Mouse (Mus musculus) Muller cell, postnatal 12 days (primary cell): Measurements from ENCODE around the gene Elmo1.

Source experiments
- DNase-seq: peaks from one replicate; pipeline ENCODE4 v3.0.0-alpha.2; 2015; ENCODE audit errors: inconsistent ontology term

Elmo1 gene

GRCm38 (mm10) chr13:20521492-20521891 is 431.1 kb downstream of the Elmo1 start:
- no peak for DNase-seq

GRCm38 (mm10) chr13:20523671-20524070 is 433.3 kb downstream of the Elmo1 start:
- DNase-seq: no peak

DNA sequence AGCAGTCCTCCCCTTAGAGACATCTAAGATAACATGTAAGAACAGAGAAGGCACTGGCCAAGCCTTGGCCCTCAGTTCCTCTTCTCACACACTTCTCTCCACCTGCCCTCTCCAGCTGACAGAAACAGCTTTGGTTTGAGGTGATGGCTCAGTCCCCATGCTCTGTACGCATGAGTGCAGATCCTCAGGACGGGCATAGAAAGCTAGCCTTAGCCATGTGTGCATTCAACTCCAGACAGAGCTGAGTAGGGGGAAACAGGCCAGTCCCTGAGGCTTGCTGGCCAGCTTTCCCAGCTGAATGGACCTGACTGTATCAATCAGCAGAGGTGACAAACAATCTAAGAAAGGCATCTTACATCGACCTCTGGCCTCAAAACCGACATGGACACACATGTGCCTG is 435.4 kb downstream of the Elmo1 start:
- no peak for DNase-seq

DNA sequence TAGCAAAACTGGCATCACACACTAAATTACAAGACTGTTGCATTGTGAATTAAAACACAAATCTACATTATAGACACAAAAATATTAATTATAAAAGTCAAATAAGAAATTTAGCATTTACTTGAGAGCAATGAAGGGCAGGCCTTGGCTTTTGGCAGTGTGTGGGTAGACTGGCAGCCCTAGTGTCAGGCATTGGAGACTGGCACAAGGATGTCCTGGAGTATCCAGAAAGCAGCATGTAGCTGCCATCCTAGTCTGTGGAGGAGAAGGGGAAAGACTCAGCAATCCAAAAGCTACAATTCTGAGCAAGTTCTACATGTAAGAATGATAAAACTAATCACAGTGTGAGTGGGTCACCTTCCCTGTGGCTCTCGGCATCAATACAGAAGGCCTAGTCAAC is 446.7 kb downstream of the Elmo1 start:
- no peak for DNase-seq

DNA sequence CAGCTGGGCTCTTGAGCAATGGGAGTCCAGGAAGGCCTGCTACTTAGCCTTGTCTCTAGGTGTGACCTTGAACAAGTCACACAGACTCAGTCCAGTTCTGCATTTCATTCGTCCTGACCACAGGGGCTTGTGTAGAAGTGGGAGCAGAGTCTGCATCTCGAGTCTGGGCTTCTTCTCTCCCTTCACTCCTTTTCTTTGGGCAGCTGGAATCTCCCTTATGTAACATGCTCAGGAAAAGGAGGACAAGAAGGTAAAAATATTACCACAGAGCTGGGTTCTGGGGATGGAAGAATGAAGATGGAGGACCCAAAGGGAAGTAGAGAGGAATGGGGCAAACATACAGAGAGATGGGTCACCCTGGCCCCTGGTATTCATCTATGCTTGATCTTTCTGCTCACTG is 447.1 kb downstream of the Elmo1 start:
- DNase-seq: no peak

DNA sequence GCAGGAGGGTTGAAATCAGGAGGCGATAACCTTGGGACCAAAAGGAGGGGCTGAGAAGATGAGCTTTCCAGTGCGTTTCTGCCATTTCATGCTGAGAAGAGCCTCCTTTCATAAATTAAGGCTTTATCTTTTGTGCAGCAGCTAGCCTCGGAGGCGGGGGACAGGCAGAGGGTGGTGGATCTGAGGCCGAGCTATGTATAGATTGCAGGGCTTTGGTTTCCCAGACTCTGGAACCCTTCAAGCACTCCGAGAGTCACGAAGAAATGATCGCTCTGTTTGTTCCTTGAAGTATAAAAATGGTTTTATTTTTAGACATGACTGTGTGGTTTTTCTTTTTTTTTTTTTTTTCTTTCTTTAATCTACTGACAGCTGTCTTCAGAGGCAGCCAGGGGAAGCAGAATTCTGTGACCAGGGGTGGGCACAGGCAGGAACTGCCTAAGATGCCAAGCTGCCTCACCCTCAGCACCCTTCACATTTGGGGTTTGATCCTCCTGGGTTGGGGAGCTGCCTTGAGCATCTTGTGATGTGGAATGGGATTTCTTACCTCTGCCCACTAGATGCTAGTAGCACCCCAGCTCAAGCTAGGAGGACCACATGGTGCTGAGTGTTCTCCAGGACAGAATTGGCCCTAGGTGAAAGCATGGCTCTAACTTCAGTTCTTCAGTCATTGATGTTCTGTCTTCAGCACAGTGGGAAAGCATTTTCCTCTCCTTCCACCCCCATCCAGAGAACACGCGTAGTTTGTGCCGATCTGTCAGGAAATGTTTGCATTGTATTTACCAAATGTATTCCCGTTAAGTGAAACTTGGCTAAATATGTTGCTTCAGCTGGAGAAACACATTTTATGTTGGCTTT is 448.0 kb downstream of the Elmo1 start:
- DNase-seq: no peak

GRCm38 (mm10) chr13:20539631-20540030 is 449.2 kb downstream of the Elmo1 start:
- no peak for DNase-seq

DNA sequence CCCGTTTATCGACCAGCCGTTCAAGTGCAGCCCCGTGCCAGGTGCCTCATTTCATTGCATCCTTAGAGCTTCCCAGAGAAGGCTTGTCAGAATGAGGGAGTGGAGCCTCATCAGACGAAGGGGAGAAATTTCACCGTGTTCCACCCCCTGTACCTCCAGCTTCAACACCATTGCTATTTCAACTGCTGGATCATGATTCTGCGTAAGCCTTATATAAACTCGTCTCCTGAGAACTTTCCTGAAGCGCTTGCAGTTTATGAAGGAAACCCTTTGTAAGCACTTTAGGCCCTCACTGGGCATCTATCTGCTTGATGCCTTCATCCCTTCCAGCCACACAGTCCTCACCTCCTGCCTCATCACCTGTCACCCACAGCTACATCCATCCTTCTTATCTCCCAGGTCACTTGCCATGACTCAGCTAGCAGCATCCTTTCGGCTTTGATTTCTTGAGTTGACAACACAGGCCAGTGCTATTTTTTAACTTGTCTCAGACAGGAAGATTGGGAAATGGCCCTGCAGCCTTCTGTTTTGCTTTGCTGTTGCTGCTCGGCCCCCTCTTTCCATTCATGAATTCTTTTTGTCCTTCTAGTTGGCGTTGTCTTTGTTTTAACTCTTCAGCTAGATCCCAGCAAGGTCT is 456.3 kb downstream of the Elmo1 start:
- DNase-seq: peak; percentile 14

DNA sequence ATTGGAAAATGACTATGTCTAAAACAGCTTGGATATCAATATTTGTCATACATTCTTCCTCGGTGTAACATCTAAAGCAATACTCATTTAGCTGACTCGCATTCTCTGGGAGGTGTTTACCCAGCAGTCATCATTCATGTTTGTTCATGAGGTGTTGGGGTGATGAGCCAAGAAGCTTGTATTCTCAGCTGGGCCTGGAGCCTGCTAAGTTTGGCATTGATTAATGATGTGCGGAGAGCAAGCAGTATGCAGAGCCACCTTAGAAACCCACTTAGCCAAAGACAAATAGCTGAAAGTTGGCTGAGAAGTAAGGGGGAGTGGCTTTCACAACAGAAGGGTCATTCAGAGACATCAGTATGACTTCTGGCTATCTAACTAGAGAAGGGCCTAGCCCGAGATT is 459.6 kb downstream of the Elmo1 start:
- peak; percentile 2 for DNase-seq

DNA sequence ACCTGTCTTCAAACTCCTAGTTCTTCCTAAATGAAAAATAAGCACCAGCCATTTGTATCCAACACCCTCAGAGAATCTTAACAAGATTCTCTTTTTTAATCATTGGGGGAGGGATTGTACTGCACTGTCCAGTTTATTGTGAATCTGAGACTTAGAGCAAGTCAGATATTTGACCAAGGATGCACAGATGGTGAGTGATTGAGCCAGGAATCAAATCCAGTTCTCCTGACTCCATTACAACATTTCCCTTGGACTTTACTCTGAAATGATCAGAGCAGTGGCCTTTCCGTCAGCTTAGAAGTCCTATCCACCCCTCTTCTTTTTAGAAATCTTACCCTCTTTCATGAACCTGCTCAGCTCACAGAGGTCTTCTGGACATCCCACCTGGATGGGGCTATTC is 461.2 kb downstream of the Elmo1 start:
- no peak for DNase-seq

GRCm38 (mm10) chr13:20555853-20556452 is 465.6 kb downstream of the Elmo1 start:
- DNase-seq: no peak

GRCm38 (mm10) chr13:20556739-20557138 is 466.3 kb downstream of the Elmo1 start:
- DNase-seq: no peak

GRCm38 (mm10) chr13:20557156-20557555 is 466.8 kb downstream of the Elmo1 start:
- no peak for DNase-seq

- no peak for DNase-seq
These were observed 468.0 kb downstream of the Elmo1 start for GRCm38 (mm10) chr13:20558376-20558775.

GRCm38 (mm10) chr13:20564414-20564813 is 474.0 kb downstream of the Elmo1 start:
- DNase-seq: no peak

GRCm38 (mm10) chr13:20575186-20575585 is 484.8 kb downstream of the Elmo1 start:
- DNase-seq: no peak

- no peak for DNase-seq
These were observed 495.5 kb downstream of the Elmo1 start for GRCm38 (mm10) chr13:20585868-20586267.

DNA sequence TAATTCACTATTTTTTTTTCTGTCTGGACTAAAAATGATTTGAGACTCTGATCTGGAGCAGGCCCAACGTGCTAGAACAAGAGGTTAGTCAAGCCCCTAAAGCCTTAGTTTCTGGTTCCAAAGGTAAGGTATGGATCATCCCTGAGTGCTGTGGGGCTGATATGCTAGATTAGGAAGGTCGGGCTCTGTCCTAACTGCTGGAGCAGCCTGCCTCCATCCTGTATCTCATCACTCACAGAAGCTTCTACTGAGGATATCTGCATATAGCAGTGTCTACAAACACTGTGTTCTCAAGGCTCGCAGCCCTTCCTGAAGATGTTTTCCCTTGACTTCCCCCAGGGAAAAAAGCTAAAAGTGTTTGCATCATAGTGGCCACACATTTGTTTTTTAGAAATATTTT is 496.1 kb downstream of the Elmo1 start:
- no peak for DNase-seq

- DNase-seq: no peak
These were observed 500.6 kb downstream of the Elmo1 start for GRCm38 (mm10) chr13:20590983-20591382.

DNA sequence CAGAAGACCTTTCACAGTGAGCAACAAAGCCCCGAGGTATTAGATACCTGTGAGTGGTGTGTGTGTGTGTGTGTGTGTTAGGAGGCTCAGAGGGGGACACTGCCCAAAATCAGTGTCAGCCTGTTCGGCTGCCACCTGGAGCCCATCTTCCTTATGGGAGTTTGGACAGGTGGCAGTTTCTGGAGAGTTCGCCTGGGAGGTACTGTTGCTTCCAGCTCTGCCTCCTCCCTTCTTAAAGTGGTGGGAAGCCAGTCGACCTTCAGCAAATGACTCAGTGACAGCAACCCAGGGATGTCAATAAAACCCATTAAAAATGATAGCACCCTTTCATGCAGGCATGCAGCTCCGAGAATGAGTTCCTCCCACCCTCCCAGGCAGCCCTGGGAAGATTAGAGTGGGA is 506.9 kb downstream of the Elmo1 start:
- DNase-seq: no peak

DNA sequence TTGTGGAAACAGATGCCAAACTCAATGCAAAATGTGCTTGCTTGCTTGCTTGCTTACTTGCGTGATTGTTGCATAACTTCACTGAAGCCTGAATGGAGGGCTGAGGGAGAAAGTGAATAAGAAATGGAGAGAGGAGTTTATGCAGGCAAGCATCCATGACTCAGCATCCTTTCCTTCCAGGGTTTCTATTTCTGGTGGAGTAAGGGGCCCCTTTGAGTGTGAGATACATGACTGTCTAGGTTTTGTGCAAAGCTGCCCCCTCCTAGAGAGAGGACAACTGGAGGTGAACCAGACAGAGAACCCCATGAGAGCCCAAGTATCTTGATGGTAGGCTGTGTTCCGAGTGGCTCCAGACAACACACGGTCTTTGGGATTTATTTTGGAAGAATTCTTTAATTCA is 508.2 kb downstream of the Elmo1 start:
- DNase-seq: peak; percentile 27

GRCm38 (mm10) chr13:20600246-20600645 is 509.9 kb downstream of the Elmo1 start:
- peak; percentile 47 for DNase-seq

GRCm38 (mm10) chr13:20601421-20601820 is 511.0 kb downstream of the Elmo1 start:
- DNase-seq: no peak
